8 mouse cellular contexts compared by ENCODE assay signal in the genomic region with DNA sequence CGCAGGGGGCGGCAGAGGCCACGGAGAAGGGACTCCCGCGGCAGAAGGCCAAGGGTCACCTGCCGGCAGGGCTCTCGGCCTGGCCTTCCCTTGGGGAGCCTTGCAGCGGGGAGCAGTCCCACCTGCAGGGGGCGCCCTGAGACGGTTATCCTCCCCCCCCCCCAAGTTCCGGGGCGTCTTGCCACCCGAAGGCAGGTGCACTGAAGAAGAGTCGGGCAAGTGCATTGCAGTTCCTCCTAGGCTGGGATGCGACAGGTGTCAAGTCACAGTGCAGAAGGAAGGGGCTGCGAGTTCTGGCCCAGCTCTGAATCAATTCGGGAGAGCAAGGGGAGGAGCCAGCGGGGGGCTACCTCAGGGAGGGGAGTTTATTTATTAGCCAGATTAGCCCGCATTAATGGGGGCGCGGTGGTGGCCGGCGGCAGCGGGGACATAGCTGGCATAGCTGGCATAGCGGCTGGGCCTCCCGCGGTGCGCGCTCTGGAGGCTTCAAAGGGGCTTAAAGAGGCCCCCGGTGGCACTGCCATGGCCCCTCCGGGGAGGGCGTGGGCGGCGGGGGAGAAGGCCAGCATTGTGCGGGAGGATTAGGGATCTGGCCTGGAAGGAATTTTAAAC.
DNase-seq lines count a peak whose midpoint lies in the region; ATAC-seq and TF ChIP-seq lines count a peak whose summit lies in the region.

No protein-coding gene starts in this region.

- H3K36me3 ChIP-seq in forebrain, embryonic 12.5 days (replicated peaks): no peaks in the 10 kb centered on the region
- no peaks in the 10 kb centered on the region for H3K36me3 ChIP-seq in kidney, adult 2 months (ENCODE audit: control insufficient read depth, insufficient read depth, low read length)

- H3K9me3 ChIP-seq in forebrain, embryonic 12.5 days: no peaks in the 10 kb centered on the region

- TF ChIP-seq POLR2A in kidney, adult 2 months (IDR thresholded peaks at IDR 0.05; ENCODE audit: low read depth, low read length): no peak

- H3K4me1 ChIP-seq in forebrain, embryonic 12.5 days: peaks cover 30% of the 10 kb centered on the region
- H3K4me1 ChIP-seq in kidney, adult 2 months (ENCODE audit: control insufficient read depth, insufficient read depth, low read length): no peaks in the 10 kb centered on the region

- peak; percentile 46 for TF ChIP-seq CTCF in kidney, adult 2 months (conservative IDR thresholded peaks at IDR 0.05; ENCODE audit: insufficient read depth, insufficient read length, low read depth, low read length)

- peak overlapping the region; percentile 27; the same call in 1 of the 2 replicates for H3K27ac ChIP-seq in forebrain, embryonic 12.5 days
- no peak overlapping the region for H3K27ac ChIP-seq in kidney, adult 2 months (ENCODE audit: insufficient read depth, low read depth, low read length)

- peak; percentile 59 for ATAC-seq in forebrain, embryonic 12.5 days (ENCODE audit: low FRiP score)

- 0 out of 2 replicates have a peak overlapping the region, but pooled peaks have one; percentile 17 for H3K9ac ChIP-seq in forebrain, embryonic 12.5 days

- H3K27me3 ChIP-seq in forebrain, embryonic 12.5 days: peaks cover 24% of the 10 kb centered on the region
- no peaks in the 10 kb centered on the region for H3K27me3 ChIP-seq in kidney, adult 2 months (replicated peaks; ENCODE audit: control insufficient read depth, insufficient read depth, low read length)

- H3K4me2 ChIP-seq in forebrain, embryonic 12.5 days: peak overlapping the region; percentile 44

- 3% methylated on average over 34 of the region's 35 CpGs for WGBS in forebrain, embryonic 12.5 days
- 13% methylated on average over 35 of the region's 35 CpGs for WGBS in kidney, adult 2 months

- DNase-seq in adrenal gland, postnatal 10 days: peak; percentile 41
- DNase-seq in adrenal gland, adult 8-10 months: no peak
- DNase-seq in B cell, adult 2 months: peak; percentile 29 to 43
- peak; percentile 69 for DNase-seq in kidney, adult 2 months
- peak; percentile 27 for DNase-seq in lung, postnatal 10 days
- peak; percentile 73 for DNase-seq in thymus, postnatal 0 days (ENCODE audit: low spot score)
- DNase-seq in layer of hippocampus, adult 11-12 months (ENCODE audit: low spot score): no peak

- H3K4me3 ChIP-seq in forebrain, embryonic 12.5 days (replicated peaks): peak overlapping the region; percentile 9; the same call in 1 of the 2 replicates
- H3K4me3 ChIP-seq in kidney, adult 2 months (ENCODE audit: insufficient read depth, low read depth, low read length): no peak overlapping the region

Comparison
In these comparisons a context has a peak if more than half of its experiments do, and no peak if none do; other contexts are left out.
1. DNase-seq: peak in adrenal gland, postnatal 10 days (single experiment), B cell, adult 2 months (2 of 2), kidney, adult 2 months (single experiment), lung, postnatal 10 days (single experiment) and thymus, postnatal 0 days (single experiment); none in adrenal gland, adult 8-10 months (single experiment) and layer of hippocampus, adult 11-12 months (single experiment).